Mouse (Mus musculus) kidney, embryonic 15.5 days (tissue): ENCODE measurements around the gene Arhgef6. TPM values are rescaled to one million over a fixed set of nuclear protein-coding genes. Genes with fewer than 3 reads are reported as not detected.

Source experiments
- ATAC-seq: fragments of 200-750 bp; cut with Nextera tagmentation; replicated peaks from 2 replicates; pipeline ENCODE4 v1.8.0; 2017; ENCODE audit warnings: moderate TSS enrichment; ENCODE audit not compliant: low FRiP score
- H3K27ac ChIP-seq: fragments of 300-500 bp; sonication (generic); 2 replicates; pipeline ENCODE4 v1.5.1; 2015; ENCODE audit warnings: mild to moderate bottlenecking, inconsistent platforms
- H3K27me3 ChIP-seq: fragments of 300-500 bp; sonication (generic); 2 replicates; pipeline ENCODE4 v1.6.1; 2015; ENCODE audit warnings: inconsistent platforms
- H3K36me3 ChIP-seq: fragments of 300-500 bp; sonication (generic); 2 replicates; pipeline ENCODE4 v1.6.1; 2015; ENCODE audit warnings: inconsistent platforms
- H3K4me1 ChIP-seq: fragments of 300-500 bp; sonication (generic); 2 replicates; pipeline ENCODE4 v1.6.1; 2015; ENCODE audit warnings: inconsistent platforms
- H3K4me2 ChIP-seq: fragments of 300-500 bp; sonication (generic); 2 replicates; pipeline ENCODE4 v1.6.1; 2015; ENCODE audit warnings: moderate library complexity, mild to moderate bottlenecking, inconsistent platforms
- H3K4me3 ChIP-seq: fragments of 300-500 bp; sonication (generic); replicated peaks from 2 replicates; pipeline ENCODE4 v1.5.1; 2015; ENCODE audit warnings: mild to moderate bottlenecking, inconsistent platforms
- H3K9ac ChIP-seq: fragments of 300-500 bp; sonication (generic); 2 replicates; pipeline ENCODE4 v1.6.1; 2015; ENCODE audit warnings: mild to moderate bottlenecking, inconsistent platforms
- H3K9me3 ChIP-seq: fragments of 300-500 bp; sonication (generic); replicated peaks from 2 replicates; pipeline ENCODE4 v1.6.1; 2016; ENCODE audit warnings: inconsistent platforms
- WGBS: fragments of 180-500 bp; shearing (Covaris S2); methylation state at CpG from one replicate; pipeline ENCODE4 v1.1.7; 2015; ENCODE audit warnings: mixed read lengths; 5-methylcytosine and 5-hydroxymethylcytosine counted together
- polyA plus RNA-seq: library from polyadenylated mRNA; unstranded; fragments of >200 nt; fragmentation: Nextera tagmentation; extraction: Ambion mirVana; gene quantifications from 2 replicates; pipeline ENCODE4 v1.2.1, GENCODE M21; 2015

Gene Arhgef6
- polyA plus RNA-seq: 3.2 and 3.9 TPM in 2 replicates

DNA sequence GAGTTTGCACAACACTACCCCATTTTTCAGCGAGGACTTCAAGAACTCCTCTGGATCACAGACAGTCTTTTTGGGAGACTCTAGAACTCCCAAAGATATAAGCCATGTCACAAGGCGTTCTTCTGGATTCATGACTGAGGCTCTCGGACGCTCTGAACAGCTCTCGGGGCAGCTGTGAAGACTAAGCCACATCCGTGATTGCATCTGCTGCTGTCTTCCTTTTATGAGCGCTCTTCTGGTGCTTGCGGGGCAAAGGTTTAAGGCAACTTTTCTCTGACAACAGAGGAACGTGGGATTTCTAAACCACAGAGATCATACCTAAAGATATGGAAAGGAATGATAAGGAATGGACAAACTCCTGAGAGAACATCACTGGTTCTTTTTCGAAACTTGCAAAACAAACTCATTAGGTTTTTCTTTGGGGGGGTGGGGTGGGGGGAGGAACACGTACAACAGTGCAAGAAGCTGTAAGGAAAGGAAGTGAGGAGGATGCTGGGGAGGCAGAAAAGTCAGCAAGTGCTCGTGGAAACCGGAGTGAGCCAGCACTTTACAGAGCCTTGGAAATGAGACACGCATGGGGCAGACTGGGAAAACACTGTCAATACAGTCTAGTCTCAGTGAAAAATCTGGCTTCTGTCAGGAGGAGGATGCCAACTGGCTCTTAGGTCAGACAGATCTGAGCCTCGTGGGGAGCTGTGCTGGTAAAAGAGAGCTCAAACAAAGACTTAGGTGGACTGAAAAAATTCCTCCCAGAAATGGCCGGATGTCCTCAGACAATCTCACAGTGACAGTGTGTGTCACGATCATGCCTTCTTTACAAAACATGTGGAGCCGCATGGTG, at the start of gene Arhgef6:
Gene Arhgef6, minus strand, starts transcription at position 359 of the 841 bp plus-strand sequence.
- Histone ChIP-seq H3K36me3 (no peaks in the 10 kb centered on the region), H3K9ac (no peak within 1 kb of the TSS), H3K27ac (no peak within 1 kb of the TSS), H3K4me2 (no peak within 1 kb of the TSS), H3K4me3 (no peak within 1 kb of the TSS), H3K9me3 (no peaks in the 10 kb centered on the region), H3K27me3 (no peaks in the 10 kb centered on the region), H3K4me1 (no peaks in the 10 kb centered on the region)
- 43% methylated on average over 18 of the region's 18 CpGs for WGBS
- no peak for ATAC-seq

DNA sequence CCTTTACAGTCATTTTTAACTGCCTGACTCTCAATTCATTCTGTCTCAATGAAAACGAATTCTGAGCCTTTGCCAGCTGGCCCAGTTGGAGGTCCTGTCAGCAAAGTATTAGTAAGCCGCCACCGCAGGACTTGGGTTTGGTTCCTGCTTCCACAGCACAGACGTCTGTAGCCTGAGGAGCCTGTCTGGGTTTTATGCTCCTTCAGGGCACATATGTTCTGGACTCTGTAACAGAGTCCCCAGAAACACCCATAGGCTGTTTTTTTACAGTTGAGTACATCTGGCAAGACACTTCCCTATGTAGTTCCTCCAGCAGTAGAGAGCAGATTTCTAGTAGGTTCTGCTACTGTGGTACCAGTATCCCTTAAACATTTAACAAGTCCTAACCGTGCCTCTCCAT, 42.4 kb upstream of the Arhgef6 start:
- 84% methylated on average over 5 of the region's 5 CpGs for whole genome bisulfite sequencing
- Histone ChIP-seq H3K27me3 (no peaks in the 10 kb centered on the region), H3K9me3 (no peaks in the 10 kb centered on the region), H3K4me3 (no peak overlapping the region), H3K36me3 (peaks cover 72% of the 10 kb centered on the region), H3K4me1 (no peaks in the 10 kb centered on the region), H3K4me2 (no peak overlapping the region), H3K27ac (no peak overlapping the region), H3K9ac (no peak overlapping the region)
- ATAC-seq: no peak

DNA sequence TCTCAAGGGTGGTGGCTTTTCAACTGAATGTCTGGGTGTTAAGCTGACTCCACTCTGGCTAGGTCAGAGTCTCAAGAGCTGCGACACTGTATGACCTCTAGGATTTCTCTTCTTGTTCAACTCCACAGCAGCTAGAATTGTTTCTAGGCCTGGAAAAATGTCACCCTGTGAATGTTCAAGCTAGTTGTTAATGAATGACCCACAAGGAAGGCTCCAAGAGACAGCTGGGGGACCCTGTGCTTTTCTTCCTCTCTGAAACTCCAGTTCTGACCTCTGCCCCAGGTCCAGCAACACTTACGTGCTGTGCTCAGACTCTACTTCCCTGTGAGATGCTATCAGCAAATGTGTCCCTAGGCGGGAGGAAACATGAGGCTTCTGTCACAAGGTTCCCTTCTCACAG, 40.0 kb upstream of the Arhgef6 start:
- H3K36me3 ChIP-seq: peaks cover 51% of the 10 kb centered on the region
- H3K4me2 ChIP-seq: no peak overlapping the region
- H3K9ac ChIP-seq: no peak overlapping the region
- H3K27me3 ChIP-seq: no peaks in the 10 kb centered on the region
- no peaks in the 10 kb centered on the region for H3K9me3 ChIP-seq
- peak; percentile 56; the same call in 1 of the 2 replicates for ATAC-seq
- 79% methylated on average over 3 of the region's 3 CpGs for WGBS
- H3K27ac ChIP-seq: no peak overlapping the region
- H3K4me1 ChIP-seq: no peaks in the 10 kb centered on the region
- H3K4me3 ChIP-seq: no peak overlapping the region

DNA sequence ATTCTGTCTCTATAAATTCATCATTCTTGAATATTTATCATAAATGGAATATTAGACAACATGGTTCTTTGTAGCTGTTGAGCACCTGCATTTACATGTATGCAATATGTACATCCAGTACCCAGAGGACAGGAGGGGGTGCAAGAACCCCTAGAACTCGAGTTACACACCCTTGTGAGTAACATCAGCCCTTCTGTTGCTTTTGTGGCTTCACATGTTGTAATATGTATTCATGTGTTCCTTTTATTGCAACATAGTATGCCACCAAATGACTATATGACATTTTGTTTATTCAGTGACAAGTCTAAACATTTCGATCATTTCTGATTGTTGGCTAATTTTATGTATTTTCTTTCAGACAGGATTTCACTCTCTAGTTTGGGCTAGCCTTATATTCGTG, 38.6 kb upstream of the Arhgef6 start:
- H3K4me2 ChIP-seq: no peak overlapping the region
- peaks cover 43% of the 10 kb centered on the region for H3K36me3 ChIP-seq
- ATAC-seq: no peak

DNA sequence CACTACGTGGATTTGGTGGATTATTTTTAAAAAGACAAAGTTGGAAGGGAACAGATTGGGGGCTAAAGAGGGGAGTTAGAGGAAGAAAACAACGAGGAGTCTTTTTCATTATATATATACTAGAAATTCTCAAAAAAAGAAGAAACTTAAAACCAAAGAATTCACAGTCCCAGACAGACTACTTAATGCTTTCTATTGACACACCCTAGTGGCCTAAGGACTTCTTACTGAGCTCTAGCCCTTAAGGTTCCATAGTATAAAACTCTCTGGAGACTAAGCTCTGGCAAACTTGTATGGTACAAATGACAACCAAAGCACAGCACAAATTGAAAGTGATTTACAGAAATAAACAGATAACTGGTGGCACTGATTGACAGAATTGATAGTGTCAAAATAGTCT, 35.5 kb upstream of the Arhgef6 start:
- Histone ChIP-seq H3K9me3 (no peaks in the 10 kb centered on the region), H3K4me1 (no peaks in the 10 kb centered on the region), H3K4me2 (no peak overlapping the region), H3K27me3 (no peaks in the 10 kb centered on the region), H3K9ac (no peak overlapping the region), H3K36me3 (peaks cover 14% of the 10 kb centered on the region; the same call in 1 of the 2 replicates), H3K4me3 (no peak overlapping the region), H3K27ac (no peak overlapping the region)
- no peak for ATAC-seq
- WGBS: 85% methylated on average over 2 of the region's 2 CpGs

More for the DNA sequence above, 38.6 kb upstream of the Arhgef6 start:
- no peaks in the 10 kb centered on the region for H3K9me3 ChIP-seq
- H3K27ac ChIP-seq: no peak overlapping the region
- 75% methylated on average over 3 of the region's 3 CpGs for WGBS
- H3K4me3 ChIP-seq: no peak overlapping the region
- no peaks in the 10 kb centered on the region for H3K4me1 ChIP-seq
- no peak overlapping the region for H3K9ac ChIP-seq
- H3K27me3 ChIP-seq: no peaks in the 10 kb centered on the region

DNA sequence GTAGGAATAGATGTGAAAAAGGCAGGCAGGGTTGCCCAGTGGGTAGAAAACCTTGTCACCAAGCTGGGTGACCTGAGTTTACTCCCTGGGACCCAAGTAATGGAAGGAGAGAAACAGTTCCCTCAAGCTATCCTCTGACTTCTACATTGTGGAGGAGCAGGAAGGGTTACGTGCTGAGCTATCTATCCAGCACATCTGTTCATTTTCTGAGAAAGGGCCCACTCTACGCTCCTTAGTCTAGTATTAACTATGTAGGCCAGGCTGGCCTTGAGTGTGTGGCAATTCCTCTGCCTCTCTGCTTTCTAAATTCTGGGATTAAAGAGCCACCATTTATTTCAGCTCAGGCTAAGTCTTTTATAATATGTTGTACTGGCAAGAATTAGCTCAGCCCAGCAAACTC, 35.0 kb upstream of the Arhgef6 start:
- Histone ChIP-seq H3K4me1 (no peaks in the 10 kb centered on the region), H3K9ac (no peak overlapping the region), H3K9me3 (no peaks in the 10 kb centered on the region), H3K27me3 (no peaks in the 10 kb centered on the region), H3K4me3 (no peak overlapping the region), H3K4me2 (no peak overlapping the region), H3K36me3 (peaks cover 11% of the 10 kb centered on the region; the same call in 1 of the 2 replicates), H3K27ac (no peak overlapping the region)
- 61% methylated on average over 2 of the region's 2 CpGs for WGBS
- ATAC-seq: 0 out of 2 replicates have a peak, but pooled peaks have one; percentile 46

DNA sequence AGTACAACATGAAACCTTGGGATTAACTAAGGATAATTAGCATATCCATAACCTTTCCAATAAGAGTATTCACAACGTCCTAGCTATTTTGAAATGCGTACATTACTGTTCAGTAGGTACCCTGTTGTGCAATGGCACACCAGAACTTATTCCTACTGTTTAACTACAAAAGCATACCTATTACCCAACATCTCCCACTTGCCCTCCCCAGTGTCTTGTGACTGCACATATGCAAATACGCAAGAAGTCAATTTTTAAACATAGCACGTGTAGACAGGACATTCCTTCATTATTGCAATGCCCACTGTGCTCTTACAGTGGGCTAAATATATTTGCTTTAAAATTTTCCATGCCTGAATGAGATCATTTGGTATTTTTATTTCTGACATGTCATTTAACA, 34.4 kb upstream of the Arhgef6 start:
- no peak for ATAC-seq
- H3K27me3 ChIP-seq: no peaks in the 10 kb centered on the region
- 83% methylated on average over 4 of the region's 4 CpGs for WGBS
- H3K4me1 ChIP-seq: no peaks in the 10 kb centered on the region
- no peak overlapping the region for H3K9ac ChIP-seq
- H3K27ac ChIP-seq: no peak overlapping the region
- H3K36me3 ChIP-seq: peaks cover 8% of the 10 kb centered on the region; the same call in 1 of the 2 replicates
- no peak overlapping the region for H3K4me3 ChIP-seq
- no peak overlapping the region for H3K4me2 ChIP-seq
- no peaks in the 10 kb centered on the region for H3K9me3 ChIP-seq

DNA sequence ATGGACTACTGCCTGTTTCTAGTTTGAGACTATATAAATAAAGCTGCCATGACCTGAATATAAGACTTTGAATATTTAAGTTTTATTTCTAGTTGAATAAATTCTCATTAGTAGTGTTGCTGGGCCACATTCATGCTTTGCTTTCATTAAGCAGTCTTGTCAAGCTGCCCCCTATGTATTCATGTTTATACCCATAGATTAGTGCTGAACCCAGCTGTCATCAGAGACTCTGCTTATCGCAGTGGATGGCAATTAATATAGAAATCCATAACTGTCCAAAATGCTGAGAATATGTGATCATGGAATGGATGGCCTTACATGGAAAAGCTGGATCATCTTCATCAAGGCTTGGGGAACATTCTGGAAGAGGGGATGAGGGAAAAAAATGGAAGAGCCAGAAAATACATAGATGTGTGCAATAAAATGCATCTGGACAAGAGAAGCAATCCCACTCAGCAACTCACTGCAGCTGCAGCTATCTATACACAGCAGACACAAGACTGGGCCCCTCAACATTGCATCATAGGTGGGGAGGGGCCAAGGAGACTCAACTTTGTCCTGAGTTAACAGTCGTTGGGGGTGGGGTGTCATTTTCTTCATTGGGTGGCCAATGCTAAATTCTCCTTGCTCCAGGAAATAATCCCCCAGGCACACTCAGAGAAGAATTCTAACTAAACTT, 26.5 kb upstream of the Arhgef6 start:
- ATAC-seq: 0 out of 2 replicates have a peak, but pooled peaks have one; percentile 52
- H3K27ac ChIP-seq: no peak overlapping the region

DNA sequence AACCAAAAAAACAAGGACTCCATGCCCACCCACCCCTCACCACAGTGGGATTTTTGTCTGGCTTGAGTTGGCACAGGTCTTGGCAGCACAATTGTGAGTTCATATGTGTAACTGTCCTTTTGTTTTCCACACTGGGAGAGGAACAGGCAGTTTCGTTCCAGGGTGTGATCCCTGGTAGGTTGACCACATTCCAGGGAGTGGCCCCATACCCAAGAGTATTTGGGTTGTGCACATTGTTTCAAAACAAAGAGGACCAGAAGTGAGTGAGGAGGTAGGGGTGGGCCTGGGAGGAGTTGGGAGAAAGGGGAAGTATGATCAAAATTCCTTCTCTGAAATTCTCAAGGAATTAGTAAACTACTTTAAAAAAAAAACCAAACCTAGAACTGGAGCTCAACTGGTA, 20.8 kb upstream of the Arhgef6 start:
- ATAC-seq: no peak
- Histone ChIP-seq H3K4me3 (no peak overlapping the region), H3K36me3 (no peaks in the 10 kb centered on the region), H3K9me3 (no peaks in the 10 kb centered on the region), H3K4me1 (no peaks in the 10 kb centered on the region), H3K9ac (no peak overlapping the region), H3K27me3 (no peaks in the 10 kb centered on the region), H3K4me2 (no peak overlapping the region), H3K27ac (no peak overlapping the region)
- 71% methylated on average over 1 of the region's 1 CpGs for WGBS

More for the DNA sequence above, 26.5 kb upstream of the Arhgef6 start:
- Histone ChIP-seq H3K9me3 (no peaks in the 10 kb centered on the region), H3K4me1 (no peaks in the 10 kb centered on the region), H3K36me3 (no peaks in the 10 kb centered on the region), H3K9ac (no peak overlapping the region), H3K27me3 (no peaks in the 10 kb centered on the region), H3K4me2 (no peak overlapping the region), H3K4me3 (no peak overlapping the region)
- 68% methylated on average over 2 of the region's 2 CpGs for WGBS

DNA sequence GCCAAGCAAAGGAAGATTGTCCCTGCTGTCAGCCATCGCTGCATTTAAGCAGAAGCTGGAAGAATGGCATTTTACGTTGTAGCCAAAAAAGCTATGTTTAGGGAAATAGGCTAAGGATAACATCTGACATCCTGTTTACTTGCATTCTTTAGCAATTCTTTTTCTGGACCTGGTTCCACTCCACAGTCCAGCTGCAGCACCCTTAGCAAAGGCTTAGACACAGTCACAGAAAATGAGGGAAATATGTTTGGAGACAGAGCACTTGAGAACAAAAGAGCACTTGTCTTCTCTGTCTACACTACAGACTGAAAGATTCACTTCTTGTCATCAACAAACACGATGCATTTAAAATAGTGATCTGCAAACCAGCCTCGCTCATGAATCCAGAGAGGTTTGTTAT, 691 bp upstream of the Arhgef6 start:
- Histone ChIP-seq H3K4me2 (no peak overlapping the region), H3K4me3 (no peak overlapping the region), H3K27me3 (no peaks in the 10 kb centered on the region), H3K9me3 (no peaks in the 10 kb centered on the region), H3K9ac (no peak overlapping the region), H3K27ac (no peak overlapping the region), H3K4me1 (no peaks in the 10 kb centered on the region), H3K36me3 (no peaks in the 10 kb centered on the region)
- ATAC-seq: no peak
- WGBS: 62% methylated on average over 4 of the region's 4 CpGs

DNA sequence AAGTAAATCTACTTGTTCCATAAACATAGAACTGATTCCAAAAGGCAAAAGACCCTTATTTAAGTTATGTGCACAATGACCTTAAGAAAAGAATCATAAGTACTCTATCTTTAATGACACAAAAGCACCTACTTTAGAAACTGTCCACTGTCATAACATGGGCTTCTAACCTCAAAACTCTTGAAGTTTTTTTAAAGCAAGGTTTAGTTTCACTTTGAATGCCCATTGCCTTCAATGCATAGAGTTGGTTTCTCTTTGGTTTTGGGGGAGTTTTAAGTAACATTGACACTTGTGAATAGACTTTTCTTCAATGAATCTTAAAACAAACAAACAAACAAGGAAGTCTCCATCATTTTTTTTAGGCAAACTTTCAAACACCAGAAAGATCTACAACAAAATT, 947 bp downstream of the Arhgef6 start:
- no peak overlapping the region for H3K27ac ChIP-seq
- H3K4me1 ChIP-seq: no peaks in the 10 kb centered on the region
- H3K27me3 ChIP-seq: no peaks in the 10 kb centered on the region
- no peaks in the 10 kb centered on the region for H3K36me3 ChIP-seq
- ATAC-seq: no peak
- H3K9ac ChIP-seq: no peak overlapping the region
- H3K9me3 ChIP-seq: no peaks in the 10 kb centered on the region
- H3K4me2 ChIP-seq: no peak overlapping the region
- H3K4me3 ChIP-seq: no peak overlapping the region

DNA sequence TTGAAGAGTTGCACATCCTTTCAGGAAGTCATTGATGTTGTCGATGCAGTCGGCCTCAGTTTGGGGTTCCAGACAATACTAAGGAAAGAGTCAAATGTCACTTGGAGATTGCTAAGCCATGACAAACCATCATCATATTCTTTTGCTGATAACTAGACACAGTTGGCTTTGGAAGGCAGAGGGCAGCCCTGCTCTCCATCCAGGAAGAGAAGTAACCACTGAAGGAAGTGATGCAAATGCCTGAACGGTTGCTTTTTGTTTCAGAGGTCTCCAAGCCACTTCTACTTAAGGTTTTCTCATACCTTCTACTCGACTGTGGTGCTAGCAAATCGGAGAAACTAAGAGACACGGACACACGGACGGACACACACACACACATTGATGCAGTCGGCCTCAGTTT, 1.6 kb downstream of the Arhgef6 start:
- Histone ChIP-seq H3K9me3 (no peaks in the 10 kb centered on the region), H3K9ac (no peak overlapping the region), H3K27ac (no peak overlapping the region), H3K4me3 (no peak overlapping the region), H3K4me2 (no peak overlapping the region), H3K4me1 (no peaks in the 10 kb centered on the region), H3K36me3 (no peaks in the 10 kb centered on the region), H3K27me3 (no peaks in the 10 kb centered on the region)
- ATAC-seq: no peak
- WGBS: 85% methylated on average over 9 of the region's 9 CpGs
